Mouse (Mus musculus): ENCODE results near the gene Il17c. TPM values are rescaled to one million over a fixed set of nuclear protein-coding genes. Genes with fewer than 3 reads are reported as not detected.

Gene Il17c
- polyA plus RNA-seq, 1 experiment from 2014 or later = not detected

- Histone ChIP-seq H3K27ac (replicated peaks in 1 of 2; ENCODE audit: control insufficient read depth in 1 of 2, insufficient read depth in 1 of 2, low read depth in 2 of 2, low read length in 2 of 2) (no peak within 1 kb of the TSS), H3K9ac (ENCODE audit: low read length) (peak within 1 kb of the TSS; percentile 64), H3K9me3 (ENCODE audit: control insufficient read depth, low read length) (no peaks in the 10 kb centered on the region), H3K4me3 (ENCODE audit: control insufficient read depth in 1 of 2, insufficient read depth in 1 of 2, low read depth in 1 of 2, low read length in 2 of 2) (peak within 1 kb of the TSS; percentile 38 to 42), H3K4me2 (ENCODE audit: low read length) (peak within 1 kb of the TSS; percentile 81), H3K36me3 (ENCODE audit: control insufficient read depth, insufficient read depth, low read length) (peaks cover 7% of the 10 kb centered on the region), H3K4me1 (ENCODE audit: control insufficient read depth in 2 of 2, insufficient read depth in 2 of 2, low read length in 2 of 2) (peaks cover 33% of the 10 kb centered on the region in 2 experiments), H3K27me3 (ENCODE audit: control insufficient read depth, insufficient read depth, low read length) (peaks cover 19% of the 10 kb centered on the region)
- 4% methylated on average over 55 of the region's 56 CpGs for WGBS
- ATAC-seq (ENCODE audit: insufficient number of reproducible peaks, insufficient read depth, low FRiP score, low read depth) = peak; percentile 40
Observed at GRCm38 (mm10) chr8:122460524-122461472, 39.0 kb downstream of the Il17c start, which contains the start of gene Snai3. Gene Snai3, minus strand, starts transcription at chr8:122460733.

- no peak overlapping the region for H3K4me2 ChIP-seq (ENCODE audit: low read length)
- no peaks in the 10 kb centered on the region for H3K9me3 ChIP-seq (ENCODE audit: control insufficient read depth, low read length)
- peaks cover 15% of the 10 kb centered on the region for H3K36me3 ChIP-seq (ENCODE audit: control insufficient read depth, insufficient read depth, low read length)
- 63% methylated on average over 11 of the region's 11 CpGs for WGBS
- H3K4me1 ChIP-seq (ENCODE audit: control insufficient read depth in 2 of 2, insufficient read depth in 2 of 2, low read length in 2 of 2) = peaks cover 33% of the 10 kb centered on the region in 2 experiments
- no peak for ATAC-seq (ENCODE audit: insufficient number of reproducible peaks, insufficient read depth, low FRiP score, low read depth)
- no peak overlapping the region for H3K27ac ChIP-seq (replicated peaks in 1 of 2; ENCODE audit: control insufficient read depth in 1 of 2, insufficient read depth in 1 of 2, low read depth in 2 of 2, low read length in 2 of 2)
- H3K9ac ChIP-seq (ENCODE audit: low read length) = no peak overlapping the region
- H3K4me3 ChIP-seq (ENCODE audit: control insufficient read depth in 1 of 2, insufficient read depth in 1 of 2, low read depth in 1 of 2, low read length in 2 of 2) = no peak overlapping the region
- H3K27me3 ChIP-seq (ENCODE audit: control insufficient read depth, insufficient read depth, low read length) = peaks cover 19% of the 10 kb centered on the region
Observed at GRCm38 (mm10) chr8:122461473-122462148, 39.8 kb downstream of the Il17c start.

- Histone ChIP-seq H3K4me1 (ENCODE audit: control insufficient read depth in 2 of 2, insufficient read depth in 2 of 2, low read length in 2 of 2) (peaks cover 32 to 33% of the 10 kb centered on the region in 2 experiments), H3K27me3 (ENCODE audit: control insufficient read depth, insufficient read depth, low read length) (peaks cover 19% of the 10 kb centered on the region), H3K9me3 (ENCODE audit: control insufficient read depth, low read length) (no peaks in the 10 kb centered on the region), H3K27ac (replicated peaks in 1 of 2; ENCODE audit: control insufficient read depth in 1 of 2, insufficient read depth in 1 of 2, low read depth in 2 of 2, low read length in 2 of 2) (no peak overlapping the region), H3K4me3 (ENCODE audit: control insufficient read depth in 1 of 2, insufficient read depth in 1 of 2, low read depth in 1 of 2, low read length in 2 of 2) (no peak overlapping the region), H3K4me2 (ENCODE audit: low read length) (no peak overlapping the region), H3K36me3 (ENCODE audit: control insufficient read depth, insufficient read depth, low read length) (peaks cover 24% of the 10 kb centered on the region), H3K9ac (ENCODE audit: low read length) (no peak overlapping the region)
- ATAC-seq (ENCODE audit: insufficient number of reproducible peaks, insufficient read depth, low FRiP score, low read depth) = no peak
- 56% methylated on average over 8 of the region's 8 CpGs for WGBS
Observed at GRCm38 (mm10) chr8:122462510-122462909, 40.7 kb downstream of the Il17c start.

GRCm38 (mm10) chr8:122463651-122464640, 42.1 kb downstream of the Il17c start:
- H3K4me2 ChIP-seq (ENCODE audit: low read length) = no peak overlapping the region
- no peak for ATAC-seq (ENCODE audit: insufficient number of reproducible peaks, insufficient read depth, low FRiP score, low read depth)
- no peak overlapping the region for H3K9ac ChIP-seq (ENCODE audit: low read length)
- no peak overlapping the region for H3K27ac ChIP-seq (replicated peaks in 1 of 2; ENCODE audit: control insufficient read depth in 1 of 2, insufficient read depth in 1 of 2, low read depth in 2 of 2, low read length in 2 of 2)
- peaks cover 37% of the 10 kb centered on the region for H3K36me3 ChIP-seq (ENCODE audit: control insufficient read depth, insufficient read depth, low read length)
- H3K27me3 ChIP-seq (ENCODE audit: control insufficient read depth, insufficient read depth, low read length) = peaks cover 13% of the 10 kb centered on the region
- H3K9me3 ChIP-seq (ENCODE audit: control insufficient read depth, low read length) = no peaks in the 10 kb centered on the region
- H3K4me1 ChIP-seq (ENCODE audit: control insufficient read depth in 2 of 2, insufficient read depth in 2 of 2, low read length in 2 of 2) = peaks cover 29 to 33% of the 10 kb centered on the region in 2 experiments
- H3K4me3 ChIP-seq (ENCODE audit: control insufficient read depth in 1 of 2, insufficient read depth in 1 of 2, low read depth in 1 of 2, low read length in 2 of 2) = no peak overlapping the region
- 41% methylated on average over 12 of the region's 12 CpGs for WGBS

GRCm38 (mm10) chr8:122464985-122465384, 43.2 kb downstream of the Il17c start:
- no peak overlapping the region for H3K27ac ChIP-seq (replicated peaks in 1 of 2; ENCODE audit: control insufficient read depth in 1 of 2, insufficient read depth in 1 of 2, low read depth in 2 of 2, low read length in 2 of 2)
- H3K36me3 ChIP-seq (ENCODE audit: control insufficient read depth, insufficient read depth, low read length) = peaks cover 47% of the 10 kb centered on the region
- ATAC-seq (ENCODE audit: insufficient number of reproducible peaks, insufficient read depth, low FRiP score, low read depth) = no peak
- no peak overlapping the region for H3K4me3 ChIP-seq (ENCODE audit: control insufficient read depth in 1 of 2, insufficient read depth in 1 of 2, low read depth in 1 of 2, low read length in 2 of 2)
- H3K9me3 ChIP-seq (ENCODE audit: control insufficient read depth, low read length) = no peaks in the 10 kb centered on the region
- WGBS = 70% methylated on average over 7 of the region's 7 CpGs
- H3K4me1 ChIP-seq (ENCODE audit: control insufficient read depth in 2 of 2, insufficient read depth in 2 of 2, low read length in 2 of 2) = peaks cover 25 to 28% of the 10 kb centered on the region in 2 experiments; a peak in 3 of 4 replicates
- no peak overlapping the region for H3K4me2 ChIP-seq (ENCODE audit: low read length)
- peaks cover 8% of the 10 kb centered on the region for H3K27me3 ChIP-seq (ENCODE audit: control insufficient read depth, insufficient read depth, low read length)
- no peak overlapping the region for H3K9ac ChIP-seq (ENCODE audit: low read length)

DNA sequence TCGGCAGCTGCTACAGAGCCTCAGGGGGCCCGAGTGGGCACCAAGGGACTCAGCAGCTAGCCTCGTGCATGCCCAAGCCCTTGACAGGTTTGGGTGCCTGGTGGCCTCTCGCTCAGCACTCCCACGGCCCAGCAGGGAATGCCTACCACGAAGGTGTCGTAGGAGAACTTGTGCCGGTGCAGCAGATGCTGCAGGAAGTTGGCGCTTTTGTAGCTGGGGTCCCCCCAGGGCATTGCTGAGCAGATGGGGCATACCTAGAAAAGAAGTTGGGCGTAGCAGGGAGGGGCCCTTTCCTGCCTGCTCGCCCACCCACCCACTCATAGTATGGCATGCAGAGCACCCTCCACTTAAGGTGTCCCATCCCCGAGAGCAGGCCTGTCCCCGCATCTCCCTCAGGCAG, 46.0 kb downstream of the Il17c start:
- no peak overlapping the region for H3K4me3 ChIP-seq (ENCODE audit: control insufficient read depth in 1 of 2, insufficient read depth in 1 of 2, low read depth in 1 of 2, low read length in 2 of 2)
- H3K9me3 ChIP-seq (ENCODE audit: control insufficient read depth, low read length) = no peaks in the 10 kb centered on the region
- H3K27me3 ChIP-seq (ENCODE audit: control insufficient read depth, insufficient read depth, low read length) = no peaks in the 10 kb centered on the region
- no peak overlapping the region for H3K9ac ChIP-seq (ENCODE audit: low read length)
- H3K27ac ChIP-seq (replicated peaks in 1 of 2; ENCODE audit: control insufficient read depth in 1 of 2, insufficient read depth in 1 of 2, low read depth in 2 of 2, low read length in 2 of 2) = no peak overlapping the region
- WGBS = 93% methylated on average over 13 of the region's 13 CpGs
- H3K4me2 ChIP-seq (ENCODE audit: low read length) = no peak overlapping the region
- ATAC-seq (ENCODE audit: insufficient number of reproducible peaks, insufficient read depth, low FRiP score, low read depth) = no peak
- H3K4me1 ChIP-seq (ENCODE audit: control insufficient read depth in 2 of 2, insufficient read depth in 2 of 2, low read length in 2 of 2) = peaks cover 8 to 11% of the 10 kb centered on the region in 2 experiments; a peak in 2 of 4 replicates
- H3K36me3 ChIP-seq (ENCODE audit: control insufficient read depth, insufficient read depth, low read length) = peaks cover 70% of the 10 kb centered on the region

- Histone ChIP-seq H3K4me1 (ENCODE audit: control insufficient read depth in 2 of 2, insufficient read depth in 2 of 2, low read length in 2 of 2) (peaks cover 0 to 6% of the 10 kb centered on the region in 2 experiments; a peak in 2 of 4 replicates), H3K9me3 (ENCODE audit: control insufficient read depth, low read length) (no peaks in the 10 kb centered on the region), H3K27ac (replicated peaks in 1 of 2; ENCODE audit: control insufficient read depth in 1 of 2, insufficient read depth in 1 of 2, low read depth in 2 of 2, low read length in 2 of 2) (no peak overlapping the region), H3K27me3 (ENCODE audit: control insufficient read depth, insufficient read depth, low read length) (no peaks in the 10 kb centered on the region), H3K4me2 (ENCODE audit: low read length) (no peak overlapping the region), H3K4me3 (ENCODE audit: control insufficient read depth in 1 of 2, insufficient read depth in 1 of 2, low read depth in 1 of 2, low read length in 2 of 2) (no peak overlapping the region), H3K36me3 (ENCODE audit: control insufficient read depth, insufficient read depth, low read length) (peaks cover 82% of the 10 kb centered on the region), H3K9ac (ENCODE audit: low read length) (no peak overlapping the region)
- ATAC-seq (ENCODE audit: insufficient number of reproducible peaks, insufficient read depth, low FRiP score, low read depth) = no peak
- WGBS = 64% methylated on average over 6 of the region's 6 CpGs
Observed at GRCm38 (mm10) chr8:122469407-122469806, 47.6 kb downstream of the Il17c start.
